Mouse (Mus musculus) brain, embryonic 14.5 days (tissue): ENCODE measurements at regions not wholly inside any gene's neighbourhood (a gene's known extent, or its start where the extent isn't known, plus 50 kb on each side); places are given as distances from the start of the nearest gene placed in this dataset.

ENCODE experiments used
- CTCF ChIP-seq: fragments of 200-500 bp; IDR thresholded peaks from 2 replicates; pipeline ENCODE4 v1.5.1; 2012; ENCODE audit warnings: inconsistent platforms, mild to moderate bottlenecking, moderate library complexity, borderline replicate concordance; ENCODE audit not compliant: insufficient read depth, insufficient read length; ENCODE audit errors: extremely low read depth
- POLR2A ChIP-seq: fragments of 200-500 bp; IDR thresholded peaks from 2 replicates; pipeline ENCODE4 v1.6.1; 2012; ENCODE audit warnings: mild to moderate bottlenecking, inconsistent platforms, borderline replicate concordance; ENCODE audit not compliant: poor library complexity, insufficient read depth, insufficient read length, severe bottlenecking; ENCODE audit errors: extremely low read depth

DNA sequence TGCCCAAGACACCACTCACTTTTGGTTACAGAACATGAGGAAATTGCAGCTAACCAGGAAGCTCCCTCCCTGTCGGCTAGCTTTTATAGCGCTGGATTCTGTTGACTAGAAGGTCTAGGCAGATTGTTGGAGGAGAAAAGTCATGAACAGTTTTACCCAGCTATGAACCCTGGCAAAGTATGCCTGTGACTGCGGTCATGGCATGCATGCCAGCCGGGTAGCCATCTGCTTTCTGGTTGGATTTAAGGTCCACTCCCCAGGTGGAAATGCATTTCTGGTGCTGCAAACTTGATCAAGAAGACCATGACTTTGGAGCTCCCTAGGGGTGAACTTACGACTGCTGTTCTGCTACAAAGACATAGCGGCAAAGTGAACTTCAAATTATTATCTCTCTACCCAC, 62.8 kb upstream of the Mylip start:
- TF ChIP-seq CTCF (no peak), POLR2A (no peak)
